Mouse (Mus musculus) limb, embryonic 11.5 days (tissue): Measurements from ENCODE around the gene Naaladl2. TPM values are rescaled to one million over a fixed set of nuclear protein-coding genes. Genes with fewer than 3 reads are reported as not detected.
A peak's percentile ranks its signal among the peaks of the same experiment; 100 is the strongest.

ENCODE experiments used
- ATAC-seq: fragments of 200-750 bp; cut with Nextera tagmentation; 2 replicates; pipeline ENCODE4 v1.8.0; 2017; ENCODE audit warnings: low read depth; ENCODE audit not compliant: insufficient number of reproducible peaks, low FRiP score, low TSS enrichment
- DNase-seq: peaks from one replicate; pipeline ENCODE4 v3.0.0-alpha.2; 2015; ENCODE audit warnings: low spot score
- H3K27ac ChIP-seq: fragments of 300-500 bp; sonication (generic); replicated peaks from 2 replicates; pipeline ENCODE4 v1.5.1; 2014; ENCODE audit warnings: low read depth, mild to moderate bottlenecking, low read length
- H3K27me3 ChIP-seq: fragments of 300-500 bp; sonication (generic); 2 replicates; pipeline ENCODE4 v1.6.1; 2014; ENCODE audit warnings: mild to moderate bottlenecking, low read length, mixed read lengths; ENCODE audit not compliant: control insufficient read depth, insufficient read depth
- H3K36me3 ChIP-seq: fragments of 300-500 bp; sonication (generic); 2 replicates; pipeline ENCODE4 v1.6.1; 2014; ENCODE audit warnings: mild to moderate bottlenecking, low read length, moderate library complexity, mixed read lengths; ENCODE audit not compliant: control insufficient read depth, insufficient read depth
- H3K4me1 ChIP-seq: fragments of 300-500 bp; sonication (generic); 2 replicates; pipeline ENCODE4 v1.6.1; 2014; ENCODE audit warnings: low read length, mixed read lengths; ENCODE audit not compliant: control insufficient read depth, insufficient read depth
- H3K4me2 ChIP-seq: fragments of 300-500 bp; sonication (generic); 2 replicates; pipeline ENCODE4 v1.6.1; 2014; ENCODE audit warnings: low read depth, mild to moderate bottlenecking, moderate library complexity; ENCODE audit not compliant: severe bottlenecking
- H3K4me3 ChIP-seq: fragments of 300-500 bp; sonication (generic); 2 replicates; pipeline ENCODE4 v1.5.1; 2014; ENCODE audit warnings: low read depth, low read length
- H3K9ac ChIP-seq: fragments of 300-500 bp; sonication (generic); 2 replicates; pipeline ENCODE4 v1.6.1; 2014; ENCODE audit warnings: mild to moderate bottlenecking, low read length
- H3K9me3 ChIP-seq: fragments of 300-500 bp; sonication (generic); 2 replicates; pipeline ENCODE4 v1.6.1; 2016; ENCODE audit warnings: low read length; ENCODE audit not compliant: control insufficient read depth
- WGBS: fragments of 180-500 bp; shearing (Covaris S2); extraction: QIAGEN DNeasy Blood & Tissue Kit; methylation state at CpG from one replicate; pipeline ENCODE4 v1.1.7; 2014; 5-methylcytosine and 5-hydroxymethylcytosine counted together
- polyA plus RNA-seq: library from polyadenylated mRNA; unstranded; fragments of >200 nt; fragmentation: Nextera tagmentation; extraction: Ambion mirVana; gene quantifications from 2 replicates; pipeline ENCODE4 v1.2.1, GENCODE M21; 2014

Gene Naaladl2
- polyA plus RNA-seq, result 0.43 and 0.72 TPM in 2 replicates

DNA sequence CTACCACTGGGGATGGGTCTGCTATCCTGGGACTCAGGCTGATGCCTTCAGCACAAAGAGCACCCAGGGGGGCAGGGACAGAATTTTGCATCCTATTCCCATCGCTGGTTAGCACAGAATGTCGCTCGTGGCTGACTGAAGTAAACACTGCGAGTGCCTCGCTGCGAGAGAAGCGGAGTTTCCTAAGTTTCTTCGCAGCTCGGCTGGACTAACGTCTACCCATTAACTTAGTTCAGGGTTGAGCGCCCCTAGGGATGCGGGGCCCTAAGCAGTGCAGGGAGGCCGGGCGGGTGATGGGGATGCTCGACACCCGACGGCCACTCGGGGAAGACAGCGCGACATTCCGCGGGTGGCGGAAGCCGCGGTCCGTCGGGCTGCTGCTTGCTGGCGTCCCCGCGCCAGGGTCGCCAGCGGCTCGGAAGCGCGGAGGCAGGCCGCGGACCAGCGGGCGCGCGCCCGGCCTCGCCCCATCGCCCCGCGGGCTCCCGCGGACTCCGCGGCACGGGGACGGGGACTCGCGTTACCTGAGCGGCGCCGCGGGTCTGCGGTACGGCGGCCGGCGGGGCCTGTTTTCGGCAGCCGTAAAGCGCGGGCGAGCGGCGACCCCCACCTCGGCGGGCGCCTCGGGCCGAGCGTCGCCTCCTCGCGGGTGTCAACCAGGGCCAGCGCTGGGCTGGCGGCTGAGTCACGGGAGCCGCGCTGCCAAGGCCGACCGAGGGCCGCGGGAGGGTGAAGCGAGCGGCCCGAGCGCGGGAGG lies at the start of gene Naaladl2:
Gene Naaladl2, minus strand, starts transcription at position 707 of the 757 bp plus-strand sequence.
- peak; percentile 89 for ATAC-seq
- no peaks in the 10 kb centered on the region for H3K4me1 ChIP-seq
- H3K36me3 ChIP-seq, result no peaks in the 10 kb centered on the region
- H3K27ac ChIP-seq, result peak within 1 kb of the TSS; percentile 48
- H3K9ac ChIP-seq, result peak within 1 kb of the TSS; percentile 85
- peak; percentile 80 for DNase-seq
- no peaks in the 10 kb centered on the region for H3K27me3 ChIP-seq
- H3K4me2 ChIP-seq, result peak within 1 kb of the TSS; percentile 60
- H3K4me3 ChIP-seq, result peak within 1 kb of the TSS; percentile 57
- under 1% methylated on average over 80 of the region's 93 CpGs for WGBS
- H3K9me3 ChIP-seq, result no peaks in the 10 kb centered on the region

DNA sequence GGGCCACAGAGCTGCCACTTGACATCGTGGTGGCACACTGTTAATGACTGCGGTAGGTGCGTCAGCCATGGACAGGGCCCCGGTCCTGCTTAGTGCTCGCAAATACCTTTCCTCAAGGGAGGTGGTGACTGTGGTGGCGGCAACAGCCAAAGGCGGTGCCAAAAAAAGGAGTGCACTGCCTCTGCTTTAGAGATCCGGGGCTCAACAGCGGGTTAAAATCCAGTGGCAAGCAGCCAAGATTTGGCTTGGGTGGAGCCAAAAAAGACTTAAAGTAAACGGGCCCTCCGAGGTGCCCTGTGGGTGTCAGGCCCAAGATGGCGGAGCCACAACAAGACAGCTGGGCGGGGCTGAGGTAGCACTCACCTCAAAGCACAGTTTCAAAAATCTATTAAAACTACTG lies 7.7 kb upstream of the Naaladl2 start:
- no peaks in the 10 kb centered on the region for H3K4me1 ChIP-seq
- WGBS, result 93% methylated on average over 13 of the region's 13 CpGs
- peaks cover 8% of the 10 kb centered on the region; the same call in 1 of the 2 replicates for H3K9me3 ChIP-seq
- H3K27me3 ChIP-seq, result no peaks in the 10 kb centered on the region
- H3K27ac ChIP-seq, result no peak overlapping the region
- no peak overlapping the region for H3K4me2 ChIP-seq
- H3K9ac ChIP-seq, result no peak overlapping the region
- no peaks in the 10 kb centered on the region for H3K36me3 ChIP-seq
- DNase-seq (no peak), ATAC-seq (no peak)
- H3K4me3 ChIP-seq, result no peak overlapping the region

DNA sequence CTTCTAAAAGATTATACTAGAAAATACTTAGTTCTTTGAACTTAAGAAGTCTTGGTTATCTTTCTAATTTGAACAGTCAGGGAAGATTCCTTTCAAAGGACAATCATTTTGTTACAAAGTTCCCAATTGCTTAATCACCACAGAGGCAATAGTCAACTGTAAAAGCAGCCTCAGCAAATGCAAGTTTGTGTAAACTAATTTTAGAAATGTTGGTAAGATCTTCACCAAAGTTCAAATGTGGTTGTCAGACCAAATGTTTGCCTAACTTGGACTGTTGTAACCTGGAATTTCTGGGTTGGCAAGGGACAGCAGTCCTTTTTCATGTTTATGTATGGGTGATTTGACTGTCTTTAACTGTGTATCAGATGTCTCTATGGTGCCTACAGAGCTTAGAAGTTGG lies 3.2 kb upstream of the Naaladl2 start:
- Histone ChIP-seq H3K27ac (no peak overlapping the region), H3K36me3 (no peaks in the 10 kb centered on the region), H3K9me3 (peaks cover 6% of the 10 kb centered on the region; the same call in 1 of the 2 replicates), H3K9ac (no peak overlapping the region), H3K4me3 (no peak overlapping the region), H3K4me2 (no peak overlapping the region), H3K27me3 (no peaks in the 10 kb centered on the region), H3K4me1 (no peaks in the 10 kb centered on the region)
- no peak for DNase-seq
- ATAC-seq, result no peak

DNA sequence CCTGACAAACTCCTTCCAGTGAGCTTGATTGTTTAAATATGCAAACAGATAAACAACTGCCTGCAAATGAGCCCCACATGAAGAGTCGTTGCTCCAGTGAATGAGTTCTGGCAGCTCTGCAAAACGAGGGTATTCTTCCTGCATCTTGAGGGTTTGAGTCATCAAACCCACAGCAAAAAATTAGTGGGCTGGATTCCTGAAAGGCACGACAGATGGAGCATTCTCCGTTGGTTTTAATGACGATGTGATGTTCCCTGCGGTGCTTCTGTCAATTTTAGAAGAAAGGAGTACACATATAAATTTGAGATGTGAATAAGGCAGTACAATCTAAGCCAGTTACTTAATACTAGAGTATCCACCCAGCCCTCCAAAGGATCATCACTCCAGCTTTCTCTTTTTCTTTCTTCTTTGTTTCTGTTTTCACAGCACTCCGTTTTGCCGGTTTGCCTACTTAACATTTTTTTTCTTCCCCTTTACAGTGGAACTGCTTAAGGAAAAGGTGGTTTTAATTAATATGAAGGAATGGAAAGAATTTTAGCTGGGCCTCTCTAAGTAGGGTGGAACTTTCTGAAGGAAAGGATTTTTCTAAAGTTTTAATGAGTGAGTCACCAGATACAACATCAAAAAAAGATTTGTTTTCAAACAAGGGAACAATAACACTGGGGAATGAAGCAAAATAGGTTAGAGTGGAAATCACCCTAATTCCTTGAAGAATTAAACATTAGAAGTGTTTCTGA lies 1.1 kb upstream of the Naaladl2 start:
- ATAC-seq (no peak), DNase-seq (peak; percentile 34)
- Histone ChIP-seq H3K4me1 (no peaks in the 10 kb centered on the region), H3K4me2 (no peak overlapping the region; the same call in 1 of the 2 replicates), H3K9ac (no peak overlapping the region), H3K27me3 (no peaks in the 10 kb centered on the region), H3K27ac (peak overlapping the region; percentile 9; the same call in 1 of the 2 replicates), H3K4me3 (no peak overlapping the region), H3K36me3 (no peaks in the 10 kb centered on the region), H3K9me3 (no peaks in the 10 kb centered on the region)
- 9% methylated on average over 8 of the region's 8 CpGs for WGBS

DNA sequence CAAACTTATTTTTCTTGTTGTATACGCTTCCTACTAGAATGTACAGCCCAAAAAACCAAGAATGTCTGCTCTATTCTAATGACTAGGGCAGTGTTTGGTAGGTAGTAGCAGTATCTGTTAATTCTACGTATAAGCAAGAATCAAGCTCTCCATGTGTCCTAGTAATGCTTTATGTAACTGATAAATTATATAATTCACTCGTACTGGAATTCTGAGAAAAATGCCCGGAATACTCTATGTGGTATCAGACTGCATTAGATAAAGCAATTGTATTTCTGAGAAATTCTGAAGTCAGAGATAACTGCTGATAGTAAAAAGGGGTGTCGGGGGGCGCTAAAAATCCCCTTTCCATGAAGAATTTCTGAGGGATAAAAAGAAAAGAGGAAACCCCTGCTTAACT lies 950 bp downstream of the Naaladl2 start:
- Histone ChIP-seq H3K4me2 (peak overlapping the region; percentile 60), H3K4me3 (peak overlapping the region; percentile 57), H3K4me1 (no peaks in the 10 kb centered on the region), H3K27ac (no peak overlapping the region; the same call in 1 of the 2 replicates), H3K27me3 (no peaks in the 10 kb centered on the region), H3K9me3 (no peaks in the 10 kb centered on the region), H3K9ac (peak overlapping the region; percentile 85), H3K36me3 (no peaks in the 10 kb centered on the region)
- DNase-seq, result no peak
- WGBS, result 57% methylated on average over 6 of the region's 6 CpGs
- no peak for ATAC-seq

DNA sequence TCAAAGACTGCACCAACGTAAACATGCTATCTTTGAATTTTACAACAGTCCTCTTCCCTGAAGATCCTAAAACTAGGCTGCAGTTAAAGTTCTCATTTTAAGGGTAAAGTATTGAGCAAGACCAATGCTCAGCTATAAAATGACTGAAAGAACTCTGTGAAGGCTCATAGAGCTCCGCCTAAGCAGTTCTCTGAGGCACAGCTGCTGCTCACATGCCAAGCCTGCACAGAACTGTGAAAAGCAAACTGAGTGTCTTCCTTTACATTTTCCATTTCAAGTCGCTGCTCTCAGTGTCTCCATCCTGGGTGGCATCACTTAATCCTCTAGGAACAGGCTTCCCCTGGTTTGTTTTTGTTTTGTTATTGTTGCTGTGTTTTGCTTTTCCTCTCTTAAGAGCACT lies 12.2 kb downstream of the Naaladl2 start:
- DNase-seq, result no peak
- no peak overlapping the region for H3K9ac ChIP-seq
- no peak overlapping the region for H3K4me2 ChIP-seq
- no peaks in the 10 kb centered on the region for H3K9me3 ChIP-seq
- H3K36me3 ChIP-seq, result no peaks in the 10 kb centered on the region
- 32% methylated on average over 3 of the region's 3 CpGs for WGBS
- no peak for ATAC-seq
- H3K4me3 ChIP-seq, result no peak overlapping the region
- H3K4me1 ChIP-seq, result no peaks in the 10 kb centered on the region
- no peak overlapping the region for H3K27ac ChIP-seq
- no peaks in the 10 kb centered on the region for H3K27me3 ChIP-seq

DNA sequence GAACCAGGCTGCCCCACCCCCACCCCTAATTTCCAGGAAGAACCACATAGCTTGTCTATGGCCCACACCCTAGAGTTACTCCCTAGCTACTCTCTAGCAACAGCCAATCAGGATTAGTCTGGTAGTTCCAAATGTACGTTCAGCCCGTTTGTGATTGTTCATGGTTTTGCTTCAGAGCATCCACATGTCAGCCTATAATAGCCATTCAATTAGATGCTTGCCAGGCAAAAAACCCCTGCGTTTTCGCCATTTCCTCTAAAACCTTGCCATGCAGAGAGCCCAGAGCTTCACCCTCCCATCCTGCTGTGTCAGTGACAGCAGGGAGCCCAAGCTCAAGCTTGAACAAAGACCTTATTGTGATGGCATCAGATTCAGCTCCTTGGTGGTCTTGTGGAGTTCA lies 16.2 kb downstream of the Naaladl2 start:
- DNase-seq (no peak), ATAC-seq (no peak)
- Histone ChIP-seq H3K27ac (no peak overlapping the region), H3K4me2 (no peak overlapping the region), H3K36me3 (no peaks in the 10 kb centered on the region), H3K27me3 (no peaks in the 10 kb centered on the region), H3K9me3 (no peaks in the 10 kb centered on the region), H3K4me1 (no peaks in the 10 kb centered on the region), H3K4me3 (no peak overlapping the region), H3K9ac (no peak overlapping the region)
- 61% methylated on average over 4 of the region's 4 CpGs for WGBS

DNA sequence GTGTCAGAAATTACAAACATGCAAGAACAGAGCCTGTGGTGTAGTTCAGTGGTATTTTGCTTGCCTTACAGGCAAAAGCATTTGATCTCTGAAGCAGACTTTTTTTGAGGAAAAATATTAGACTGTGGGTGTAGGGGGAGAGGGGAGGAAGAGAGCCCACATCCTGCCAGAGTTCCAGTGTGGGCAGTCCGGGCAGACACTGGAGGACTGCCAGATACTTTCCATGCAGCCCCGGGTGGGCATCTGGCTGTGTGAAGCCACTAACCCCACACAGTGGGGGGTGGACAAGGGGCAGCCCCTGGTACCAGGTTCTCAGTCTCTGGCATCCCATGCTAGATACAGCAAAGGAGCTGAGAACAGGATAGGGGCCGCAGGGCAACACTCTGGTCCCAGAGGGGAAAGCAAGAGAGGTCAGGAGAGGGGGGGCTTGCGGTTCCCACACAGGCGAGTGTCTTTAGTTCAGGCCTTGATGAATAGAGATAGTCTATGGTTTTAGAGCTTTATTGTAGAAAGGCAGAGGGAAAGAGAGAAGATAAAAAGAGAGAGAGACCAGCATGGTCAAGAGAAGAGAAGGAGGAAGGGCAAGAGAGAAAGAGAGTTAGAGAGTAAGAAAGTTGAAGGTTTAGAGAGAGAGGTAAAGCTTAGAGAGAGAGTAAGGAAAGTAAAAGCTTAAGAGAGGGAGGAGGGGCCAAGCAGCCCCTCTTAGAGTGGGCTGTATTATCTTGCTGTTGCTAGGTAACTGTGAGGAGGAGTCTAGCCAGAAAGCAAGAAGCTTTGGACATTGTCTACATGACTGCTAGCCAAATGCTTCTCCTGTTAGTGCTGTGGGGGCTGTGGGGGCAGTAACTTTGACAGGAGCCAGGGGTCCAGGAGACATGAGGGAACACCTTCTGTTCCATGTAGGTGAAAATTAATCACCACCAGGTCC lies 18.9 kb downstream of the Naaladl2 start:
- no peaks in the 10 kb centered on the region for H3K9me3 ChIP-seq
- H3K9ac ChIP-seq, result no peak overlapping the region
- H3K27me3 ChIP-seq, result no peaks in the 10 kb centered on the region
- H3K27ac ChIP-seq, result no peak overlapping the region
- no peak for ATAC-seq
- H3K4me2 ChIP-seq, result no peak overlapping the region
- no peaks in the 10 kb centered on the region for H3K4me1 ChIP-seq
- WGBS, result 66% methylated on average over 5 of the region's 5 CpGs
- DNase-seq, result no peak
- no peaks in the 10 kb centered on the region for H3K36me3 ChIP-seq
- H3K4me3 ChIP-seq, result no peak overlapping the region
